Mouse (Mus musculus): ENCODE measurements around the gene 1810010H24Rik.

GRCm38 (mm10) chr11:107031635-107032034, 6.2 kb downstream of the 1810010H24Rik start:
- TF ChIP-seq POLR2A (IDR thresholded peaks at IDR 0.05; ENCODE audit: borderline replicate concordance, control insufficient read depth, low read depth, low read length) (no peak), CTCF (IDR thresholded peaks at IDR 0.05; ENCODE audit: control insufficient read depth, insufficient read depth, low read length) (no peak)

Measured in bone marrow, adult 2 months (tissue).